Comparison of ENCODE assay signal across 10 mouse cellular contexts in the genomic region with DNA sequence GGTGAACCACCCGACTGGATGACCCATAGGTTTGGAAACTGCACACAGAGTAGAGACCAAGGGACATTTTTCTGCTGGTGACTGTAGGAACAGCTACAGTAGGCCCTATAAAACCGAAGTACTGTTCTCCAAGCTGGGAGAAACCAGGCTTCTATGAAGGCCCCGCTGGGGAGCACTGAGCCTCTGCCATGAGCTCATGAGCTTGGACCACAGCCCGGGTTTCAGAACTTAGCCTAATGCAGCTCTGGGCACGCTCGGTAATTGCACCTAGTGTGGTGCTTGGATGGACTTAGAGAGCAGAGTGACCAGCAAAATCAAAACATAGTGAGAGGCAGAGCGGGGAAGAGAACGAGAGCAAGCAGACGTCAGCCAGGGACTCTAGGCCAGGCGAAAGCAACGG.
DNase-seq lines count a peak whose midpoint lies in the region; ATAC-seq and TF ChIP-seq lines count a peak whose summit lies in the region.
"Had no signal": no experiment of that assay in that cellular context is flagged by ENCODE, and none has a peak within 500 bp of the region (broad histone marks: within the 10 kb centered on the region; RNA-seq: fewer than 3 reads in every experiment).

No protein-coding gene starts in this region.

- TF ChIP-seq POLR2A in kidney, adult 2 months (IDR thresholded peaks at IDR 0.05; ENCODE audit: low read depth, low read length): no peak

- peak; percentile 89 for ATAC-seq in cerebellum, adult (ENCODE audit: insufficient number of reproducible peaks, low FRiP score, low TSS enrichment)
- ATAC-seq in kidney, embryonic 16.5 days (ENCODE audit: low FRiP score, low TSS enrichment): no peak
- ATAC-seq in midbrain, embryonic 14.5 days (ENCODE audit: low FRiP score, low TSS enrichment): no peak

- no peaks in the 10 kb centered on the region for H3K36me3 ChIP-seq in kidney, adult 2 months (ENCODE audit: control insufficient read depth, insufficient read depth, low read length)
- H3K36me3 ChIP-seq in kidney, embryonic 16.5 days (ENCODE audit: insufficient read depth, low read length): no peaks in the 10 kb centered on the region
- no peaks in the 10 kb centered on the region for H3K36me3 ChIP-seq in midbrain, embryonic 14.5 days (ENCODE audit: control insufficient read depth, insufficient read depth, low read length)
- H3K36me3 ChIP-seq: embryonic facial prominence, embryonic 15.5 days; G1E had no signal

- no peaks in the 10 kb centered on the region for H3K27me3 ChIP-seq in kidney, adult 2 months (replicated peaks; ENCODE audit: control insufficient read depth, insufficient read depth, low read length)
- H3K27me3 ChIP-seq in kidney, embryonic 16.5 days (ENCODE audit: insufficient read depth, low read length): no peaks in the 10 kb centered on the region
- no peaks in the 10 kb centered on the region for H3K27me3 ChIP-seq in midbrain, embryonic 14.5 days (ENCODE audit: control insufficient read depth, insufficient read depth, low read length)
- H3K27me3 ChIP-seq: embryonic facial prominence, embryonic 15.5 days had no signal

- peak; percentile 35 for DNase-seq in kidney, adult 2 months
- DNase-seq in kidney, adult 8-10 months: no peak
- DNase-seq in gastrocnemius, adult 2 months: peak; percentile 83
- peak; percentile 49 for DNase-seq in lung, postnatal 14 days
- DNase-seq in thymus, postnatal 10 days (ENCODE audit: low spot score in 2 of 2): no peak
- no peak for DNase-seq in midbrain, embryonic 14.5 days

- H3K4me1 ChIP-seq in kidney, adult 2 months (ENCODE audit: control insufficient read depth, insufficient read depth, low read length): peaks cover 10% of the 10 kb centered on the region; the same call in 1 of the 2 replicates
- peaks cover 51% of the 10 kb centered on the region for H3K4me1 ChIP-seq in kidney, embryonic 16.5 days (ENCODE audit: insufficient read depth, low read length)
- H3K4me1 ChIP-seq in midbrain, embryonic 14.5 days (ENCODE audit: control insufficient read depth, insufficient read depth, low read length): peaks cover 8% of the 10 kb centered on the region; the same call in 1 of the 2 replicates

- H3K4me2 ChIP-seq in kidney, embryonic 16.5 days (replicated peaks; ENCODE audit: low read depth, low read length): no peak overlapping the region
- H3K4me2 ChIP-seq in midbrain, embryonic 14.5 days (ENCODE audit: low read length): no peak overlapping the region
- H3K4me2 ChIP-seq: embryonic facial prominence, embryonic 15.5 days had no signal

- H3K27ac ChIP-seq in kidney, adult 2 months (ENCODE audit: insufficient read depth, low read depth, low read length): peak overlapping the region; percentile 58; the same call in 1 of the 2 replicates
- peak overlapping the region; percentile 53 for H3K27ac ChIP-seq in gastrocnemius, adult 2 months
- H3K27ac ChIP-seq in kidney, embryonic 16.5 days (ENCODE audit: low read length): peak overlapping the region; percentile 89
- H3K27ac ChIP-seq in midbrain, embryonic 14.5 days (replicated peaks; ENCODE audit: low read depth, low read length): no peak overlapping the region
- H3K27ac ChIP-seq: embryonic facial prominence, embryonic 15.5 days had no signal

- 84% methylated on average over 11 of the region's 11 CpGs for WGBS in kidney, adult 2 months
- 87% methylated on average over 11 of the region's 11 CpGs for WGBS in kidney, embryonic 16.5 days
- 95% methylated on average over 11 of the region's 11 CpGs for WGBS in midbrain, embryonic 14.5 days

- no peaks in the 10 kb centered on the region for H3K9me3 ChIP-seq in kidney, embryonic 16.5 days (ENCODE audit: low read length)
- H3K9me3 ChIP-seq in midbrain, embryonic 14.5 days (ENCODE audit: control insufficient read depth, low read length): no peaks in the 10 kb centered on the region
- H3K9me3 ChIP-seq: embryonic facial prominence, embryonic 15.5 days; G1E had no signal

- intact Hi-C loops in gastrocnemius, adult 2 months (cut with DNase I): no loop called here

- TF ChIP-seq CTCF in kidney, adult 2 months (conservative IDR thresholded peaks at IDR 0.05; ENCODE audit: insufficient read depth, insufficient read length, low read depth, low read length): no peak
- TF ChIP-seq CTCF in gastrocnemius, adult 2 months (IDR thresholded peaks at IDR 0.05): no peak

- no peak overlapping the region for H3K9ac ChIP-seq in kidney, embryonic 16.5 days (replicated peaks; ENCODE audit: low read length)
- no peak overlapping the region for H3K9ac ChIP-seq in midbrain, embryonic 14.5 days (replicated peaks; ENCODE audit: low read length)
- H3K9ac ChIP-seq: embryonic facial prominence, embryonic 15.5 days had no signal

- H3K4me3 ChIP-seq in kidney, adult 2 months (ENCODE audit: insufficient read depth, low read depth, low read length): no peak overlapping the region
- peak overlapping the region; percentile 16 for H3K4me3 ChIP-seq in gastrocnemius, adult 2 months
- H3K4me3 ChIP-seq in kidney, embryonic 16.5 days (ENCODE audit: low read length): no peak overlapping the region
- no peak overlapping the region for H3K4me3 ChIP-seq in midbrain, embryonic 14.5 days (replicated peaks; ENCODE audit: low read depth, low read length)
- H3K4me3 ChIP-seq: embryonic facial prominence, embryonic 15.5 days had no signal

Comparison
In these comparisons a context has a peak if more than half of its experiments do, and no peak if none do; other contexts are left out.
1. DNase-seq: peak in kidney, adult 2 months (single experiment), gastrocnemius, adult 2 months (single experiment) and lung, postnatal 14 days (single experiment); none in kidney, adult 8-10 months (0 of 2), thymus, postnatal 10 days (0 of 2) and midbrain, embryonic 14.5 days (single experiment).